Mouse (Mus musculus): ENCODE results near the gene Lsamp. TPM values are rescaled to one million over a fixed set of nuclear protein-coding genes. Genes with fewer than 3 reads are reported as not detected.

The Lsamp gene
- polyA plus RNA-seq, 1 experiment from 2014 or later: 0.75 TPM

- no peak for ATAC-seq (ENCODE audit: borderline replicate concordance, extremely low read depth, low FRiP score, low TSS enrichment)
- Histone ChIP-seq H3K27ac (no peak overlapping the region), H3K9me3 (no peaks in the 10 kb centered on the region), H3K4me1 (no peaks in the 10 kb centered on the region), H3K36me3 (no peaks in the 10 kb centered on the region), H3K9ac (no peak overlapping the region), H3K4me3 (no peak overlapping the region), H3K27me3 (no peaks in the 10 kb centered on the region), H3K4me2 (no peak overlapping the region)
- 85% methylated on average over 2 of the region's 2 CpGs for WGBS
These were observed 415.4 kb downstream of the Lsamp start for GRCm38 (mm10) chr16:40399531-40399930.

GRCm38 (mm10) chr16:40434280-40434679, 450.1 kb downstream of the Lsamp start:
- no peaks in the 10 kb centered on the region for H3K4me1 ChIP-seq
- no peaks in the 10 kb centered on the region for H3K36me3 ChIP-seq
- H3K9me3 ChIP-seq: no peaks in the 10 kb centered on the region
- ATAC-seq (ENCODE audit: borderline replicate concordance, extremely low read depth, low FRiP score, low TSS enrichment): no peak
- WGBS: 74% methylated on average over 3 of the region's 3 CpGs
- no peaks in the 10 kb centered on the region for H3K27me3 ChIP-seq
- no peak overlapping the region for H3K27ac ChIP-seq
- no peak overlapping the region for H3K4me3 ChIP-seq
- no peak overlapping the region for H3K4me2 ChIP-seq
- H3K9ac ChIP-seq: no peak overlapping the region

GRCm38 (mm10) chr16:40436415-40436814, 452.3 kb downstream of the Lsamp start:
- Histone ChIP-seq H3K36me3 (no peaks in the 10 kb centered on the region), H3K27me3 (no peaks in the 10 kb centered on the region), H3K9ac (no peak overlapping the region), H3K4me1 (no peaks in the 10 kb centered on the region), H3K4me2 (no peak overlapping the region), H3K4me3 (no peak overlapping the region), H3K27ac (no peak overlapping the region), H3K9me3 (no peaks in the 10 kb centered on the region)
- WGBS: 56% methylated on average over 6 of the region's 6 CpGs
- ATAC-seq (ENCODE audit: borderline replicate concordance, extremely low read depth, low FRiP score, low TSS enrichment): no peak

GRCm38 (mm10) chr16:40437879-40438278, 453.7 kb downstream of the Lsamp start:
- WGBS: 89% methylated on average over 10 of the region's 10 CpGs
- H3K9me3 ChIP-seq: no peaks in the 10 kb centered on the region

GRCm38 (mm10) chr16:40438876-40439275, 454.7 kb downstream of the Lsamp start:
- H3K9ac ChIP-seq: no peak overlapping the region
- no peak for ATAC-seq (ENCODE audit: borderline replicate concordance, extremely low read depth, low FRiP score, low TSS enrichment)
- no peak overlapping the region for H3K4me3 ChIP-seq
- no peak overlapping the region for H3K27ac ChIP-seq
- H3K27me3 ChIP-seq: no peaks in the 10 kb centered on the region
- no peaks in the 10 kb centered on the region for H3K9me3 ChIP-seq
- H3K36me3 ChIP-seq: no peaks in the 10 kb centered on the region
- H3K4me2 ChIP-seq: no peak overlapping the region
- H3K4me1 ChIP-seq: no peaks in the 10 kb centered on the region
- WGBS: 67% methylated on average over 1 of the region's 1 CpGs

More at GRCm38 (mm10) chr16:40437879-40438278, 453.7 kb downstream of the Lsamp start:
- H3K9ac ChIP-seq: no peak overlapping the region
- ATAC-seq (ENCODE audit: borderline replicate concordance, extremely low read depth, low FRiP score, low TSS enrichment): no peak
- H3K27me3 ChIP-seq: no peaks in the 10 kb centered on the region
- no peaks in the 10 kb centered on the region for H3K4me1 ChIP-seq
- H3K27ac ChIP-seq: no peak overlapping the region
- no peak overlapping the region for H3K4me2 ChIP-seq
- H3K4me3 ChIP-seq: no peak overlapping the region
- no peaks in the 10 kb centered on the region for H3K36me3 ChIP-seq

- ATAC-seq (ENCODE audit: borderline replicate concordance, extremely low read depth, low FRiP score, low TSS enrichment): no peak
- H3K4me3 ChIP-seq: no peak overlapping the region
- no peaks in the 10 kb centered on the region for H3K9me3 ChIP-seq
- no peak overlapping the region for H3K4me2 ChIP-seq
- no peaks in the 10 kb centered on the region for H3K4me1 ChIP-seq
- no peak overlapping the region for H3K9ac ChIP-seq
- no peaks in the 10 kb centered on the region for H3K36me3 ChIP-seq
- H3K27me3 ChIP-seq: no peaks in the 10 kb centered on the region
- 76% methylated on average over 5 of the region's 5 CpGs for WGBS
- H3K27ac ChIP-seq: no peak overlapping the region
These were observed 462.4 kb downstream of the Lsamp start for GRCm38 (mm10) chr16:40446587-40446986.

- Histone ChIP-seq H3K4me1 (0 out of 2 replicates have a peak, but pooled peaks cover 4% of the 10 kb centered on the region), H3K4me3 (no peak overlapping the region), H3K9me3 (no peaks in the 10 kb centered on the region), H3K27me3 (no peaks in the 10 kb centered on the region), H3K4me2 (no peak overlapping the region), H3K9ac (no peak overlapping the region), H3K27ac (no peak overlapping the region), H3K36me3 (no peaks in the 10 kb centered on the region)
- peak; percentile 70 for ATAC-seq (ENCODE audit: borderline replicate concordance, extremely low read depth, low FRiP score, low TSS enrichment)
- WGBS: 42% methylated on average over 15 of the region's 15 CpGs
These were observed 479.4 kb downstream of the Lsamp start for GRCm38 (mm10) chr16:40463411-40464058.

GRCm38 (mm10) chr16:40466596-40466995, 482.4 kb downstream of the Lsamp start:
- Histone ChIP-seq H3K27ac (no peak overlapping the region), H3K36me3 (no peaks in the 10 kb centered on the region), H3K9ac (no peak overlapping the region), H3K4me1 (0 out of 2 replicates have a peak, but pooled peaks cover 4% of the 10 kb centered on the region), H3K4me2 (no peak overlapping the region), H3K9me3 (no peaks in the 10 kb centered on the region), H3K27me3 (no peaks in the 10 kb centered on the region), H3K4me3 (no peak overlapping the region)
- ATAC-seq (ENCODE audit: borderline replicate concordance, extremely low read depth, low FRiP score, low TSS enrichment): no peak
- WGBS: 12% methylated on average over 8 of the region's 8 CpGs

GRCm38 (mm10) chr16:40470946-40471345, 486.8 kb downstream of the Lsamp start:
- Histone ChIP-seq H3K36me3 (no peaks in the 10 kb centered on the region), H3K9ac (no peak overlapping the region), H3K4me1 (no peaks in the 10 kb centered on the region), H3K27ac (no peak overlapping the region), H3K4me2 (no peak overlapping the region), H3K4me3 (no peak overlapping the region), H3K9me3 (no peaks in the 10 kb centered on the region), H3K27me3 (no peaks in the 10 kb centered on the region)
- 70% methylated on average over 6 of the region's 6 CpGs for WGBS
- no peak for ATAC-seq (ENCODE audit: borderline replicate concordance, extremely low read depth, low FRiP score, low TSS enrichment)

GRCm38 (mm10) chr16:40471967-40472366, 487.8 kb downstream of the Lsamp start:
- no peak overlapping the region for H3K4me2 ChIP-seq
- H3K27ac ChIP-seq: no peak overlapping the region
- no peaks in the 10 kb centered on the region for H3K9me3 ChIP-seq
- H3K4me1 ChIP-seq: no peaks in the 10 kb centered on the region
- H3K4me3 ChIP-seq: no peak overlapping the region
- no peaks in the 10 kb centered on the region for H3K27me3 ChIP-seq
- no peak overlapping the region for H3K9ac ChIP-seq
- WGBS: 74% methylated on average over 5 of the region's 5 CpGs
- H3K36me3 ChIP-seq: no peaks in the 10 kb centered on the region
- no peak for ATAC-seq (ENCODE audit: borderline replicate concordance, extremely low read depth, low FRiP score, low TSS enrichment)

- no peak overlapping the region for H3K4me2 ChIP-seq
- 79% methylated on average over 2 of the region's 2 CpGs for WGBS
- H3K27me3 ChIP-seq: no peaks in the 10 kb centered on the region
- H3K36me3 ChIP-seq: no peaks in the 10 kb centered on the region
- H3K9me3 ChIP-seq: no peaks in the 10 kb centered on the region
- H3K4me1 ChIP-seq: no peaks in the 10 kb centered on the region
- H3K9ac ChIP-seq: no peak overlapping the region
- ATAC-seq (ENCODE audit: borderline replicate concordance, extremely low read depth, low FRiP score, low TSS enrichment): no peak
- H3K27ac ChIP-seq: no peak overlapping the region
- H3K4me3 ChIP-seq: no peak overlapping the region
These were observed 507.4 kb downstream of the Lsamp start for GRCm38 (mm10) chr16:40491606-40492005.

GRCm38 (mm10) chr16:40504262-40504960, 520.2 kb downstream of the Lsamp start:
- ATAC-seq (ENCODE audit: borderline replicate concordance, extremely low read depth, low FRiP score, low TSS enrichment): peak; percentile 72; the same call in 1 of the 2 replicates
- H3K9ac ChIP-seq: no peak overlapping the region
- H3K27me3 ChIP-seq: no peaks in the 10 kb centered on the region
- no peak overlapping the region for H3K27ac ChIP-seq
- no peak overlapping the region for H3K4me2 ChIP-seq
- H3K36me3 ChIP-seq: no peaks in the 10 kb centered on the region
- no peak overlapping the region for H3K4me3 ChIP-seq
- 43% methylated on average over 3 of the region's 3 CpGs for WGBS
- 0 out of 2 replicates have a peak, but pooled peaks cover 3% of the 10 kb centered on the region for H3K4me1 ChIP-seq
- no peaks in the 10 kb centered on the region for H3K9me3 ChIP-seq
